ENCODE assay signal across 21 mouse cellular contexts in the genomic region with DNA sequence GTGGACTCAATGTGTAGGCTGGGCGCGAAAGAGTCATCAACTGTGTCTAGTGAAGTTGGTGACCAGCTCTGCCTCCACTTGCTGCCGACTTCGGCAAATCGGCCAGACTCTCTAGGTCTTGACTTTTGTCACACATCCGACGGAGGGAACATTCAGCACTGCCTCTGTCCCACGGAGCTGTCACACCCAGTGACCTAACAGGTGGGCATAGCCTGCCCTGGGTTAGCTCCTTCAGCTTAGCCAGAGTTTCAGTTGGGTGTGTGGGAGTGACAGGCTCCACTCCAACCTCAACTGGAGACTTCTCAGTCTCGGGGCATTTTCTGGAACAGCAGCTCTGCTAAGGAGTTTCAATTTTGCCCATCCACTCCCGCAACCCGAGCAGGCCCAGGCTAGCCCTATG. TPM values are rescaled to one million over a fixed set of nuclear protein-coding genes. Genes with fewer than 3 reads are reported as not detected.
DNase-seq lines count a peak whose midpoint lies in the region; ATAC-seq and TF ChIP-seq lines count a peak whose summit lies in the region.
"Had no signal": no experiment of that assay in that cellular context is flagged by ENCODE, and none has a peak within 500 bp of the region (broad histone marks: within the 10 kb centered on the region; RNA-seq: fewer than 3 reads in every experiment).

No protein-coding gene starts in this region.

- H3K79me2 ChIP-seq in C2C12 (ENCODE audit: control insufficient read depth, insufficient read depth) (no peaks in the 10 kb centered on the region), myocyte (ENCODE audit: control insufficient read depth, insufficient read depth) (no peaks in the 10 kb centered on the region)

- no peak overlapping the region for H3K27ac ChIP-seq in kidney, embryonic 15.5 days
- H3K27ac ChIP-seq: embryonic facial prominence, embryonic 13.5 days; forebrain, embryonic 13.5 days; forebrain, embryonic 15.5 days had no signal

- 78% methylated on average over 11 of the region's 11 CpGs for WGBS in kidney, embryonic 15.5 days

- H3K9ac ChIP-seq in kidney, embryonic 15.5 days: no peak overlapping the region
- H3K9ac ChIP-seq: embryonic facial prominence, embryonic 13.5 days; embryonic facial prominence, embryonic 15.5 days; forebrain, embryonic 13.5 days; forebrain, embryonic 15.5 days; forebrain, postnatal 0 days had no signal

- TF ChIP-seq CTCF in C2C12 (IDR thresholded peaks at IDR 0.05; ENCODE audit: control insufficient read depth, insufficient read depth, insufficient read length): no peak

- no peak overlapping the region for H3K4me2 ChIP-seq in kidney, embryonic 15.5 days
- H3K4me2 ChIP-seq in myocyte (ENCODE audit: low read depth): peak overlapping the region; percentile 71
- H3K4me2 ChIP-seq: embryonic facial prominence, embryonic 13.5 days; embryonic facial prominence, embryonic 15.5 days; forebrain, embryonic 13.5 days; forebrain, embryonic 15.5 days had no signal

- H3K4me3 ChIP-seq in kidney, embryonic 15.5 days (replicated peaks): no peak overlapping the region
- H3K4me3 ChIP-seq in C2C12 (ENCODE audit: insufficient read depth, poor library complexity, severe bottlenecking): no peak overlapping the region
- H3K4me3 ChIP-seq in myocyte: no peak overlapping the region
- H3K4me3 ChIP-seq: embryonic facial prominence, embryonic 13.5 days; embryonic facial prominence, embryonic 15.5 days; forebrain, embryonic 13.5 days; forebrain, embryonic 15.5 days had no signal

- peak; percentile 8 for DNase-seq in kidney, postnatal 10 days
- DNase-seq: adrenal gland, adult 2 months; adrenal gland, postnatal 10 days; adrenal gland, postnatal 25 days; B cell, adult 2 months; cerebellum, adult 11 months; cerebellum, adult 18-20 months; cerebellum, adult 8-10 months; cerebellum, adult 9-11 months; cerebellum, postnatal 14 days; cerebellum, postnatal 36 days; embryo, embryonic 11 days; forebrain, postnatal 0 days had no signal

- H3ac ChIP-seq in C2C12 (ENCODE audit: control insufficient read depth, insufficient read length, low read depth) (peak overlapping the region; percentile 49), myocyte (ENCODE audit: control insufficient read depth, insufficient read length) (no peak overlapping the region)

- H3K36me3 ChIP-seq in kidney, embryonic 15.5 days: peaks cover 19% of the 10 kb centered on the region
- H3K36me3 ChIP-seq in C2C12 (ENCODE audit: control insufficient read depth, insufficient read depth) (no peaks in the 10 kb centered on the region), myocyte (ENCODE audit: control insufficient read depth, insufficient read depth) (no peaks in the 10 kb centered on the region)
- H3K36me3 ChIP-seq: embryonic facial prominence, embryonic 13.5 days; embryonic facial prominence, embryonic 15.5 days; forebrain, embryonic 15.5 days had no signal

- H3K4me1 ChIP-seq in kidney, embryonic 15.5 days: peaks cover 13% of the 10 kb centered on the region; the same call in 1 of the 2 replicates
- H3K4me1 ChIP-seq: forebrain, embryonic 13.5 days; forebrain, embryonic 15.5 days had no signal

- peaks cover 12% of the 10 kb centered on the region for H3K9me3 ChIP-seq in kidney, embryonic 15.5 days (replicated peaks)
- H3K9me3 ChIP-seq: forebrain, embryonic 15.5 days had no signal

- no peaks in the 10 kb centered on the region for H3K79me3 ChIP-seq in C2C12 (ENCODE audit: low read depth)

- no peak for TF ChIP-seq POLR2A in myocyte (IDR thresholded peaks at IDR 0.05; ENCODE audit: insufficient read length, low read depth)

- peaks cover 15% of the 10 kb centered on the region for H3K27me3 ChIP-seq in kidney, embryonic 15.5 days
- H3K27me3 ChIP-seq in C2C12 (ENCODE audit: control insufficient read depth, insufficient read depth, insufficient read length) (no peaks in the 10 kb centered on the region), myocyte (ENCODE audit: control insufficient read depth, insufficient read depth, insufficient read length) (no peaks in the 10 kb centered on the region)

- ATAC-seq in kidney, embryonic 15.5 days (replicated peaks; ENCODE audit: low FRiP score): no peak
- no peak for ATAC-seq in frontal cortex, adult (ENCODE audit: low TSS enrichment)
- ATAC-seq: forebrain, embryonic 13.5 days; forebrain, embryonic 15.5 days; forebrain, postnatal 0 days had no signal

TF ChIP-seq in C2C12, 6 proteins besides CTCF, POLR2A, EP300 and RAD21:
- TF ChIP-seq USF1 (IDR thresholded peaks at IDR 0.05; ENCODE audit: low read depth) (no peak), MYOD1 (IDR thresholded peaks at IDR 0.05; ENCODE audit: control insufficient read depth, insufficient read length, low read depth) (peak; percentile 23), CEBPB (IDR thresholded peaks at IDR 0.05; ENCODE audit: low read depth) (no peak), FOSL1 (IDR thresholded peaks at IDR 0.05; ENCODE audit: insufficient read depth, low read length, poor library complexity, severe bottlenecking) (no peak), MYOG (IDR thresholded peaks at IDR 0.05; ENCODE audit: control insufficient read depth, extremely low read depth, insufficient read length) (no peak), MAX (IDR thresholded peaks at IDR 0.05) (peak; percentile 10)
TF ChIP-seq in C2C12: peak in this region for 2.

TF ChIP-seq in myocyte, 11 proteins besides CTCF, POLR2A, EP300 and RAD21:
- TF ChIP-seq MYOD1 (IDR thresholded peaks at IDR 0.05; ENCODE audit: control insufficient read depth in 1 of 3, insufficient read length in 2 of 3, low read depth in 2 of 3): peak in 2 of 3 experiments; percentile 49 to 92
- TF ChIP-seq TCF3 (IDR thresholded peaks at IDR 0.05; ENCODE audit: insufficient read length, low read depth): no peak
- TF ChIP-seq MYOG (IDR thresholded peaks at IDR 0.05; ENCODE audit: control insufficient read depth in 1 of 3, insufficient read depth in 1 of 3, insufficient read length in 2 of 3, low read depth in 2 of 3): peak in 1 of 3 experiments; percentile 62

RNA-seq across cellular contexts. Expression of gene Foxl1, which starts 6.8 kb away (rescaled TPM):
- 6.7 and 6.9 TPM in 2 replicates for polyA plus RNA-seq in kidney, embryonic 15.5 days (2015; fragmentation: Nextera tagmentation; extraction: Ambion mirVana)
- 6.1 TPM for polyA plus RNA-seq in C2C12 (2012; fragmentation: generic; extraction: Trizol)
- polyA plus RNA-seq in myocyte (2012; fragmentation: generic; extraction: Trizol): 2.6 TPM
- polyA plus RNA-seq: forebrain, postnatal 0 days had no signal

RNA-seq across cellular contexts. Expression of gene Foxc2, which starts 18.5 kb away (rescaled TPM):
- polyA plus RNA-seq in kidney, embryonic 15.5 days (2015; fragmentation: Nextera tagmentation; extraction: Ambion mirVana): 40.8 and 42.3 TPM in 2 replicates
- 22.9 TPM for polyA plus RNA-seq in C2C12 (2012; fragmentation: generic; extraction: Trizol)
- 7.3 TPM for polyA plus RNA-seq in myocyte (2012; fragmentation: generic; extraction: Trizol)

RNA-seq across cellular contexts. Expression of gene Mthfsd, which starts 26.3 kb away (rescaled TPM):
- 65.5 and 67.1 TPM in 2 replicates for polyA plus RNA-seq in kidney, embryonic 15.5 days (2015; fragmentation: Nextera tagmentation; extraction: Ambion mirVana)
- polyA plus RNA-seq in C2C12 (2012; fragmentation: generic; extraction: Trizol): 22.7 TPM
- polyA plus RNA-seq in myocyte (2012; fragmentation: generic; extraction: Trizol): 22.3 TPM

RNA-seq across cellular contexts. Expression of gene Foxf1, which starts 50.3 kb away (rescaled TPM):
- polyA plus RNA-seq in kidney, embryonic 15.5 days (2015; fragmentation: Nextera tagmentation; extraction: Ambion mirVana): 1.6 and 5.2 TPM in 2 replicates
- polyA plus RNA-seq in C2C12 (2012; fragmentation: generic; extraction: Trizol) (0.04 TPM), myocyte (2012; fragmentation: generic; extraction: Trizol) (not detected)
